Mouse (Mus musculus) adrenal gland, adult 18-20 months (tissue): ENCODE data around the gene Fgfr2. TPM values are rescaled to one million over a fixed set of nuclear protein-coding genes. Genes with fewer than 3 reads are reported as not detected.

Experiments
- DNase-seq, 2 experiments: peaks; one replicate each; pipeline ENCODE4 v3.0.0; 2021 to 2022; ENCODE audit warnings: low spot score in 2 of 2
- total RNA-seq, 2 experiments: library from RNA; stranded (reverse); gene quantifications; 1 replicate in 1 of 2; 2 replicates in 1 of 2; pipeline ENCODE4 v1.2.3; 2021

Fgfr2 gene
- total RNA-seq, 2 experiments from 2014 or later: 294 to 308 TPM

GRCm38 (mm10) chr7:133011191-133011590, 112.0 kb downstream of the Fgfr2 start:
- DNase-seq: peak in 1 of 2 experiments; percentile 38

- no peak for DNase-seq
Measured at GRCm38 (mm10) chr7:133010477-133010876, 112.7 kb downstream of the Fgfr2 start.

DNA sequence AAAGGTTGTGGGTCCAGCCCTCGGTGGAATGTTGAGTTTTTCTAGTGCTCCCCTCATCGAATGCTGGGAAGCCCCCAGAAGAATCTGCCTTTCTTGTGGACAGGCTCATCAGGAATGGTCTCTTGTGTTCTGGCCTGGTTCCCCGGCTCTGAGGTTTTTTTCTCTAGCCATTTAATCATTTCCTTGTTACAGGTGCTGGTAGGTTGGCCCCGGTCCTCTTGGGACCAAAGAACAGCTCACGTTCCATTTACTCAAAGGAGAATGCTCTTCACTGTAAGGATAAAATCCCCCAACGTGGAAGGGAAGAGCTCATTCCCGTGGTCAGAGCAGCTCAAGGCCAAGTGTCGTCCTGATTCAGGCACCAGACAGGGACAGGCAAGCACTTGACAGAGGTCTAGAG, 113.5 kb downstream of the Fgfr2 start:
- DNase-seq: no peak

GRCm38 (mm10) chr7:133008663-133009062, 114.5 kb downstream of the Fgfr2 start:
- no peak for DNase-seq

DNA sequence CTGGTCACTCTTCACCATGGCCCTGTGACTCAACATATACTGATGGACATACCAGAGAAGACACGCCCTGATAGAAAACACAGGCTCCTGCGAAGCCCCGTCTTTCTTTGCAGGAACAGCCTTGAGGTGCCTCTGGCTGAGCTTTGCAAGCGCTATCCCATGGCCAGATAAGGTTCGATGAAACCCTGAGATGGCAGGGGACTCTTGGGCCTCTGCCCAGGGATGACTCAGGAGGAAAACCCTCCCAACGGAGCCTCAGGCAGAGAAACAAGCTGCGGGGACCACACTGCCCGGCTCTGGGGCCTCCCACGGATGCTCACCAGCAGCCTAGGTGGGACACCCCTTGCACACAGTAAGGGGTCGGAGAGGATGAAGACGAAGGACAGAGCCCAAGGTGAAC, 115.8 kb downstream of the Fgfr2 start:
- peak; percentile 67 to 82 for DNase-seq

DNA sequence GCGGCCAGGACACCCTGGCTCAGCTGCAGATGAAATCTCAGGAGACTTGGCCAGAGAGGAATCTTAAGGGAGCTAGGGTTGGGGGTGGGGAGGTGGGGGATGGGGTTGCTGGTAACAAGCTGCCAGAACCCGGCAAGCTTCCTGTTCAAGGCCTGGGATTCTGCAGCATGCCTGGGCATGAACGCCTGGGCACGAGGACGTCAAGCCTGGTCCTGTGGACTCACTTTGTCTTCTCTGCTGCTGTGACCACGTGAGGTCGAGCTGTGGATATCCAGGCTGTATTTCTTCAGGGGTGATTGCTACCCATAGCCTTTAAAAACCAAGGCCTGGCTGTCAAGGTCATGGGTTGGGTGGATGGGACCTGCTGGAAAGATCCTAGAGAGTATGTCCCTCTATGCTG, 117.4 kb downstream of the Fgfr2 start:
- DNase-seq: no peak

GRCm38 (mm10) chr7:133003421-133003820, 119.7 kb downstream of the Fgfr2 start:
- DNase-seq: peak; percentile 54 to 71

GRCm38 (mm10) chr7:133002271-133002670, 120.9 kb downstream of the Fgfr2 start:
- no peak for DNase-seq

DNA sequence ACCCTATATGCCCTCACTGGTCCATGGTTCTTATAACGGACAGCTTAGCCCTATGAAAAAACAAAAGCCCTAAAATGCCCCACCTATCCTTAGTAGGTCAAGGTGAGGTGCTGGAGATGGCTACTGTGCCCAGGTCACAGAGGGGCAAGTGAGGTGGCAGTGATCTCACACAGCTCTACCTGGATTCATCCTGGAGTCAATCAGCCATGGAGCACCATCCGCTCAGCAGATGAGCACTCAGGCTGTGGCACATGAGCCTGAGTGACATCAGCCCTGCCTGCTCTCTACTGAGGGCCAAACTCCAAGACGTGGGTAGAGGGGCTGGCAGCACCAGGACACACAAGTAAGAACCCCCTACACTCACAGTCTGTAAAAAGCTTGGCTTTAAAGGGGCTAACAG, 121.8 kb downstream of the Fgfr2 start:
- no peak for DNase-seq

GRCm38 (mm10) chr7:132999061-132999460, 124.1 kb downstream of the Fgfr2 start:
- peak in 1 of 2 experiments; percentile 19 for DNase-seq

GRCm38 (mm10) chr7:132998639-132999038, 124.5 kb downstream of the Fgfr2 start:
- DNase-seq: peak; percentile 32 to 45

GRCm38 (mm10) chr7:132996391-132996790, 126.8 kb downstream of the Fgfr2 start:
- no peak for DNase-seq

- DNase-seq: no peak
Measured at GRCm38 (mm10) chr7:132994628-132995191, 128.4 kb downstream of the Fgfr2 start.

- no peak for DNase-seq
Measured at GRCm38 (mm10) chr7:132994120-132994519, 129.0 kb downstream of the Fgfr2 start.

GRCm38 (mm10) chr7:132992967-132993615, 130.1 kb downstream of the Fgfr2 start:
- DNase-seq: no peak

DNA sequence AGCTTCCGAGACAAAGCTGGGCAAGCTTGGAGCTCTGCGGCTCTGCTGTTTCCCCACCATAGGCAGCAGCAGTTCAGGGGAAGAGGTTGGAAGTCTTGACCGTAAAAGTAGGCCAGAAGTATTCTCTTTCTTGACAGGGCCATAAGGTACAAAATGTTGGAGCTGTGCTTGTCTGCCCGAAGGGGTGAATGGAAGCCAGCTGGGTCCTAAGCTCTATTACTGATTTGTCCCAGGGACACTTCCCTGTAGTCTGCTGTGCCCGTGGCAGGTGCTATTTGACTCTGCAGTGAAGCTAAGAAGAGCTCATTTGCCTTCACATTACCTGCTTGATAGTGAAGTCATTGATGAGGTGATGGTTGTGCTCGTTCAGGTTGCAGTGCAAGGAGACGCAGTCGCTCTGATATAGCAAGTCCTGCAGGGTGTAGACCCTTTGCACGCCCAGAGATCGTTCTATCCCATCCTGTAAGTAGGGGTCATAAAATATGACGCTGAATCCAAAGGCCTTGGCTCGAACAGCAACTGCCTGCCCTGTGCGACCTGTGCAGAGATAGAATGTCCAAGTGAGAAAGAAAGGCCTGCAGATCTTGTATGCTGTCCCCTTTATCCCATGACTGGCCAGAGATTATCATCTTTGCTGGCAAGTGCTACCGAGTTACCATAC, 131.8 kb downstream of the Fgfr2 start:
- no peak for DNase-seq

GRCm38 (mm10) chr7:132989839-132990238, 133.3 kb downstream of the Fgfr2 start:
- DNase-seq: no peak

DNA sequence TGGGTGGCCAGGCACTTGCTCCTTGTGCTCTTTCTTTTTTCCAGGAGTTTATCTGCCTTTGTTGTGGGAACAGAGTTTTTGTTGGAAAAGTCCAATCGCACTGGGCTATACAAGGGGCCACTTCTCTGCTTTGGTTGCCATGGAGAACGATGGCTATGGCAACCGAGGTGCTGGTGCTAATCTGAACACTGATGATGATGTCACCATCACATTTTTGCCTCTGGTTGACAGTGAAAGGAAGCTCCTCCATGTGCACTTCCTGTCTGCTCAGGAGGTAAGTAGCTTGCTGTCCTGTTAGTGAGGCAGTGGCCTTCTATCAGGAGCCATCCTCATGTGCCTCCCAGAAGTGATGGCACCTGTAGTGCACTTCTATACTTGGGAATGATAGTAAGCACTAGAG, 140.5 kb downstream of the Fgfr2 start:
- no peak for DNase-seq

DNA sequence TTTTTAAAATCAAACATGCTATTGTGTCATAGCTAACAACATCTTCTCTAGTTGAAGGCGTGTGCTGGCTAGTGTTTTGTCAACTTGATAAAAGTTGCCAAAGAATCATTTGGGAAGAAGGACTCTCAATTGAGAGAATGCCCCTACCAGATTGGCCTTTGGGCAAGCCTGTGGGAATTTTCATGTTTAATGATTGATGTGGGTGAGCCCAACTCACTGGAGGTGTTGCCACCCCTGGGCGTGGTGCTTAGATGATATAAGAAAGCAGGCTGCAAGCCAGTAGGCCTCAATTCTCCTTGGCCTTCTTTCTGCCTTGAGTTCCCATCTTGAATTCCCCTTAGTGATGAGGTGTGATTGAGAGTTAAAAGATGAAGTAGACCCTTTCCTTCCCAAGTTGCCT, 145.2 kb downstream of the Fgfr2 start:
- no peak for DNase-seq

- DNase-seq: no peak
Measured at GRCm38 (mm10) chr7:132976079-132976478, 147.1 kb downstream of the Fgfr2 start.

- DNase-seq: no peak
Measured at GRCm38 (mm10) chr7:132972079-132972478, 151.1 kb downstream of the Fgfr2 start.

DNA sequence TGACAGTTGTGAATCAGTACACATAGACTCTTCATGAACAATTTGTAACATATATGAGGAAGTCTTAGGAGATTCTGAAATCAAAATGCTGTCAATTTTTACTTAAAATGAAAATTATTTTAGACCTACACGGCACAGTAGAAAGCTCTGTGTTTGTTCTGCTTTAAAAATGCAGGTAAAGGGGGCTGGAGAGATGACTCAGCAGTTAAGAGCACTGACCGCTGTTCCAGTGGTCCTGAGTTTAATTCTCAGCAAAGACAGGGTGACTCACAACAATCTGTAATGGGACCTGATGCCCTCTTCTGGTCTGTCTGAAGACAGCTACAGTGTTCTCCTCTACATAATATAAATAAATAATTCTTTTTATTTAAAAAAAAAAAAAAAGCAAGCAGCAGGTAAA, 157.4 kb downstream of the Fgfr2 start:
- no peak for DNase-seq

DNA sequence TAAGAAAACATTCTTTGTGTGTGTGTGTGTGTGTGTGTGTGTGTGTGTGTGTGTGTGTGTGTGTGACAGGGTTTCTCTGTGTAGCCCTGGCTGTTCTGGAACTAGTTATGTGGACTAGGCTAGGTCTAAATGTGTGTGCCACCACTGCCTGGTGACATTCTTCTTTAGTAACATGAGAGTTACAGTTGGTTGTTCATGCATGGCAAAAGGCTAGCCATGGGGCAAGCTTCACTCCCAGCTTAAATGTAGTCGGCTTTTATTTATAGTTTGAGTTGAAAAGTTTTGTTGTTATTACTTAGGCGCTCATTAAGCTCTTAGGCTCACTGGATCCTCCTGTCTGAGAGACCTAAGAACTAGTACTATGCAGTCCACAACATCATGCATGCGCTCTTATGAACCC, 158.8 kb downstream of the Fgfr2 start:
- no peak for DNase-seq
